Mouse (Mus musculus): Measurements from ENCODE around the gene Pidd1. TPM values are rescaled to one million over a fixed set of nuclear protein-coding genes. Genes with fewer than 3 reads are reported as not detected.

Gene Pidd1
- 19.4 and 39.6 TPM in 2 replicates for polyA plus RNA-seq (2011; ENCODE audit: insufficient read depth, insufficient read length, low replicate concordance, missing spikeins)

DNA sequence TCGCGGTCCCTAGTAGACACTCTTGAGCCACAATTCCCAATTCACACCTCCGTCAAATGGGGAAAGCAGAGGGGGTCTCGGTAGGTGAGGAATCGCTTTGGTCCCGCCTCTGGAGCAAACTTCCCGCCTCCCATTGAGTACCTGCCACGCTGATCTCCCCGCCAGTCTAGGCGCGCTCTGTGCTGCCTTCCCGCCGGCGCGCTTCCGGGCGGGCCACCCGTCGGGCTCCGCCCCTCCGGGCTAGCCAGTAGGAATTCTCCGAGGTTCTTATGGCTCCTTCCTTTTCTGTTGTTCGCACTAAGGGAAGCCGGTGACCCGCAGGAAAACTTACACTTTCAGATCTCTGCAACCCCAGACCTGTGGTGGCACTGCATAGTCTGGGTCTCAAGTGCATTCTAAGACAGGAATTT is at the start of gene Pidd1:
Pidd1 (minus strand) TSS at position 198 of the 410 bp plus-strand sequence.
- peaks cover 2% of the 10 kb centered on the region; the same call in 1 of the 2 replicates for H3K4me1 ChIP-seq (ENCODE audit: control insufficient read depth, insufficient read depth, low read length)
- peak within 1 kb of the TSS; percentile 40 for H3K27ac ChIP-seq (ENCODE audit: control insufficient read depth, insufficient read depth, low read depth, low read length, poor library complexity)
- WGBS = under 1% methylated on average over 25 of the region's 25 CpGs
- H3K4me3 ChIP-seq (replicated peaks; ENCODE audit: control insufficient read depth, low read depth, low read length) = peak within 1 kb of the TSS; percentile 71
- no peak for TF ChIP-seq CTCF (IDR thresholded peaks at IDR 0.05; ENCODE audit: control insufficient read depth, insufficient read depth, low read length)
- TF ChIP-seq POLR2A (IDR thresholded peaks at IDR 0.05; ENCODE audit: borderline replicate concordance, control insufficient read depth, low read depth, low read length) = peak; percentile 73; the same call in 1 of the 2 replicates

DNA sequence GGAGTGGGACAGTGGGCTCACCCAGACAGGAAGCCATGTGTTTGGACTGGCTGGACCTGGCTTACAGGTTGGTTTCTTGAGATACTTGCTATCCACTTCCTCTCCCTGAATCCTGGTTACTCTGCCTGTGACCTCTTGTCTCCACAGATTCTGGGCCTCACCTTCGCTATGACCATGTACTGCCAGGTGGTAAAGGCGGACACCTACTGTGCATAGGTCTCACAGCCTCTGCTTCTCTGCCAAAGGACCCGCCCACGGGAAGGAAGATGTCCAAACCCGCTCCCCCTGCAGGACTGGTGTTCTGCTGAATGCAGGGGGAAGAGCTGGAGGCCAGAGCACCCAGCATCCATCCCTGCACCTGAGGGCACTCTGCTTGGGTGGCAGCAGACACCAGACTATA is 48.9 kb upstream of the Pidd1 start:
- WGBS = 83% methylated on average over 5 of the region's 5 CpGs
- TF ChIP-seq POLR2A (IDR thresholded peaks at IDR 0.05; ENCODE audit: borderline replicate concordance, control insufficient read depth, low read depth, low read length) = no peak
- no peak for TF ChIP-seq CTCF (IDR thresholded peaks at IDR 0.05; ENCODE audit: control insufficient read depth, insufficient read depth, low read length)
- H3K4me3 ChIP-seq (replicated peaks; ENCODE audit: control insufficient read depth, low read depth, low read length) = no peak overlapping the region
- H3K4me1 ChIP-seq (ENCODE audit: control insufficient read depth, insufficient read depth, low read length) = no peaks in the 10 kb centered on the region
- no peak overlapping the region for H3K27ac ChIP-seq (ENCODE audit: control insufficient read depth, insufficient read depth, low read depth, low read length, poor library complexity)

GRCm38 (mm10) chr7:141491151-141491550 is 47.3 kb upstream of the Pidd1 start:
- 61% methylated on average over 2 of the region's 2 CpGs for WGBS
- no peak overlapping the region for H3K27ac ChIP-seq (ENCODE audit: control insufficient read depth, insufficient read depth, low read depth, low read length, poor library complexity)
- no peak overlapping the region for H3K4me3 ChIP-seq (replicated peaks; ENCODE audit: control insufficient read depth, low read depth, low read length)
- TF ChIP-seq CTCF (IDR thresholded peaks at IDR 0.05; ENCODE audit: control insufficient read depth, insufficient read depth, low read length) = peak; percentile 31
- TF ChIP-seq POLR2A (IDR thresholded peaks at IDR 0.05; ENCODE audit: borderline replicate concordance, control insufficient read depth, low read depth, low read length) = no peak
- H3K4me1 ChIP-seq (ENCODE audit: control insufficient read depth, insufficient read depth, low read length) = no peaks in the 10 kb centered on the region; the same call in 1 of the 2 replicates

- H3K4me3 ChIP-seq (replicated peaks; ENCODE audit: control insufficient read depth, low read depth, low read length) = no peak overlapping the region
- H3K27ac ChIP-seq (ENCODE audit: control insufficient read depth, insufficient read depth, low read depth, low read length, poor library complexity) = no peak overlapping the region
- TF ChIP-seq POLR2A (IDR thresholded peaks at IDR 0.05; ENCODE audit: borderline replicate concordance, control insufficient read depth, low read depth, low read length) = no peak
- TF ChIP-seq CTCF (IDR thresholded peaks at IDR 0.05; ENCODE audit: control insufficient read depth, insufficient read depth, low read length) = no peak
- H3K4me1 ChIP-seq (ENCODE audit: control insufficient read depth, insufficient read depth, low read length) = no peaks in the 10 kb centered on the region; the same call in 1 of the 2 replicates
- WGBS = 85% methylated on average over 7 of the region's 7 CpGs
These were observed 43.3 kb upstream of the Pidd1 start for GRCm38 (mm10) chr7:141487141-141487540.

DNA sequence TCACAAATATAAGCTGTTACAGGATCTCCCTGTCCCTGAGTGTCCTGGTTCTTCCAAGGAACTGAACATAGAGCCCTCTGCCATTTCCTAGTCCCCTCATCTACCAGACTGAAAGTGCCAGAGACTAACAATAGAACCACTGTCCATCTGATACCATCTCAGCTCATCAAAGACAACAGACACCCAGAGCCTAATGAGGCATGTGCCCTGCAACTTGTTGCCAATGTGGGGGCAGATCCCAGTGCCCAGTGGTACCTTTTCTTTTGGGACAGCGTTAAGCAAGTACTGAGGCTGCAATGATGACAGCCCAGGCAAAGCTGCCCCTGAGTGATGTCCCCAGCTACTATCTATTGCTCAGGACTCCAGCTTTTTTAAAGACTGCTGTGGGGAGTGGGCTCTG is 42.4 kb upstream of the Pidd1 start:
- TF ChIP-seq POLR2A (IDR thresholded peaks at IDR 0.05; ENCODE audit: borderline replicate concordance, control insufficient read depth, low read depth, low read length) (no peak), CTCF (IDR thresholded peaks at IDR 0.05; ENCODE audit: control insufficient read depth, insufficient read depth, low read length) (no peak)
- H3K27ac ChIP-seq (ENCODE audit: control insufficient read depth, insufficient read depth, low read depth, low read length, poor library complexity) = no peak overlapping the region
- WGBS = 85% methylated on average over 1 of the region's 1 CpGs
- no peak overlapping the region for H3K4me3 ChIP-seq (replicated peaks; ENCODE audit: control insufficient read depth, low read depth, low read length)
- no peaks in the 10 kb centered on the region; the same call in 1 of the 2 replicates for H3K4me1 ChIP-seq (ENCODE audit: control insufficient read depth, insufficient read depth, low read length)

DNA sequence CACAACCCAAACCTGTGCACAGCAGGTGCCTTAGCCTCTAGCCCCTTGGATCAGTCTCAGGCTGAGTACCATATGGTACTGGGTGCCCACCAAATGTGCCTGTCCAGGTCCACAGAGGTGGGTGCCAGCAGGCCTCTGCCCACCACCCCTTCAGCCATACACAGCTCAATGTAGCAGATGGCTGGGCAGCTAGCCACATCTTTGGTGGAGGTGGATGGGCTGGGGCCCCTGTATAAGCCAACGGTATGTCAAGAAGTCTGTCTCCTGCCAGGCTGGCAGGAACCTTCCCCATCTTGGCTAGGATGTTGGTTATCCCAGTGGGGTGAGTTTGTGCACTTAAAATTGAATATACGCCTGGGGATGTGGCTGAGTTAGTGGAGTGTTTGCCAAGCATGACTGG is 41.8 kb upstream of the Pidd1 start:
- 89% methylated on average over 2 of the region's 2 CpGs for WGBS
- Histone ChIP-seq H3K4me3 (replicated peaks; ENCODE audit: control insufficient read depth, low read depth, low read length) (no peak overlapping the region), H3K27ac (ENCODE audit: control insufficient read depth, insufficient read depth, low read depth, low read length, poor library complexity) (no peak overlapping the region), H3K4me1 (ENCODE audit: control insufficient read depth, insufficient read depth, low read length) (peaks cover 3% of the 10 kb centered on the region)
- TF ChIP-seq CTCF (IDR thresholded peaks at IDR 0.05; ENCODE audit: control insufficient read depth, insufficient read depth, low read length) = no peak

DNA sequence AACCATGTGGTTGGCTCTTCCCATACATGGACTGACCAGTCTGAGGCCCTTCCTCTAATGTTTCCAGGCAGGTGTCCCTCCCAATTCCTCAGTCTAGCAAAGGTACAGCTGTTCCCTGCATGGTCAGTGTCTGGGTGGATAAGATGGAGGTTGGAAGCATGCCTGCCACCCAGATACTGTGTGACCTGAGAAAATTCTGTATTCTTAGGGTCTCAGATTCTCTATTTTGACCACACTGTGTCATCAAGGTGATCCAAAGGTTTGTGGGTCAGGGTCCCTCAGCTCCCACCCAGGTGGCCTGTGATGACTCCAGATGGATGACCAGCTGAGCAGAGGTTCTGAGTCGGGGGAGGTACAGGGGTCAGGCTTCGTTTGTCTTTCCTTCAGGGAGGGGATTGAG is 41.4 kb upstream of the Pidd1 start:
- peaks cover 3% of the 10 kb centered on the region for H3K4me1 ChIP-seq (ENCODE audit: control insufficient read depth, insufficient read depth, low read length)
- no peak overlapping the region for H3K4me3 ChIP-seq (replicated peaks; ENCODE audit: control insufficient read depth, low read depth, low read length)
- WGBS = 88% methylated on average over 2 of the region's 2 CpGs
- no peak overlapping the region for H3K27ac ChIP-seq (ENCODE audit: control insufficient read depth, insufficient read depth, low read depth, low read length, poor library complexity)
- TF ChIP-seq CTCF (IDR thresholded peaks at IDR 0.05; ENCODE audit: control insufficient read depth, insufficient read depth, low read length) (no peak), POLR2A (IDR thresholded peaks at IDR 0.05; ENCODE audit: borderline replicate concordance, control insufficient read depth, low read depth, low read length) (no peak)

GRCm38 (mm10) chr7:141484186-141485120 is 40.6 kb upstream of the Pidd1 start:
- H3K4me1 ChIP-seq (ENCODE audit: control insufficient read depth, insufficient read depth, low read length) = peaks cover 3% of the 10 kb centered on the region
- TF ChIP-seq CTCF (IDR thresholded peaks at IDR 0.05; ENCODE audit: control insufficient read depth, insufficient read depth, low read length) (no peak), POLR2A (IDR thresholded peaks at IDR 0.05; ENCODE audit: borderline replicate concordance, control insufficient read depth, low read depth, low read length) (no peak)
- no peak overlapping the region for H3K27ac ChIP-seq (ENCODE audit: control insufficient read depth, insufficient read depth, low read depth, low read length, poor library complexity)
- 64% methylated on average over 5 of the region's 5 CpGs for WGBS
- H3K4me3 ChIP-seq (replicated peaks; ENCODE audit: control insufficient read depth, low read depth, low read length) = no peak overlapping the region

Data from bone marrow, adult 2 months (tissue).